Mouse (Mus musculus): ENCODE measurements around the gene Tmem119.

GRCm38 (mm10) chr5:113755347-113756030, 44.8 kb downstream of the Tmem119 start:
- no peak for TF ChIP-seq EP300 (IDR thresholded peaks at IDR 0.05)
- no peak; the same call in 1 of the 2 replicates for TF ChIP-seq CTCF (IDR thresholded peaks at IDR 0.05)
